Mouse (Mus musculus) CH12.LX (cell line): ENCODE data around the gene Car11. TPM values are rescaled to one million over a fixed set of nuclear protein-coding genes. Genes with fewer than 3 reads are reported as not detected.

Experiments
- DNase-seq: peaks from one replicate; pipeline ENCODE4 v3.0.0-alpha.2; 2013; ENCODE audit errors: extremely low read depth
- H3K27ac ChIP-seq: 2 replicates; pipeline ENCODE4 v1.5.1; 2012; ENCODE audit warnings: low read depth, mild to moderate bottlenecking, control low read depth, moderate library complexity; ENCODE audit not compliant: insufficient read depth
- H3K27me3 ChIP-seq: replicated peaks from 2 replicates; pipeline ENCODE3; 2012; ENCODE audit warnings: inconsistent platforms
- H3K36me3 ChIP-seq, 2 experiments: replicated peaks in 1 of 2; 2 replicates each; pipeline versions ENCODE3 to v1.6.1; 2012; ENCODE audit warnings: inconsistent platforms in 1 of 2, low read length in 1 of 2, mild to moderate bottlenecking in 1 of 2, mixed read lengths in 1 of 2, moderate library complexity in 1 of 2; ENCODE audit not compliant: control insufficient read depth in 1 of 2, insufficient read depth in 1 of 2
- H3K4me1 ChIP-seq, 2 experiments: 2 replicates each; pipeline ENCODE4 v1.6.1; 2012; ENCODE audit warnings: inconsistent platforms in 1 of 2, moderate library complexity in 1 of 2; ENCODE audit not compliant: insufficient read depth in 2 of 2, control insufficient read depth in 1 of 2
- H3K4me2 ChIP-seq: 2 replicates; pipeline ENCODE4 v1.6.1; 2012; ENCODE audit warnings: low read depth, mild to moderate bottlenecking, control low read depth; ENCODE audit not compliant: poor library complexity, insufficient read depth, severe bottlenecking
- H3K4me3 ChIP-seq, 3 experiments: fragments of 150-350 bp in 1 of 3; sonication (generic) in 1 of 3; replicated peaks in 1 of 3; 2 replicates each; pipeline versions ENCODE3 to v1.5.1; 2011 to 2012; ENCODE audit warnings: low read depth in 2 of 3, low read length in 2 of 3, mild to moderate bottlenecking in 2 of 3, moderate library complexity in 2 of 3, control low read depth in 1 of 3, improper control_type of control experiment in 1 of 3, inconsistent platforms in 1 of 3, mixed read lengths in 1 of 3; ENCODE audit not compliant: poor library complexity in 1 of 3
- H3K79me2 ChIP-seq: replicated peaks from 2 replicates; pipeline ENCODE4 v1.6.1; 2012; ENCODE audit warnings: mild to moderate bottlenecking, moderate library complexity; ENCODE audit not compliant: control insufficient read depth, poor library complexity, insufficient read depth, severe bottlenecking; ENCODE audit errors: extremely low read depth
- H3K9ac ChIP-seq: 2 replicates; pipeline ENCODE4 v1.6.1; 2012; ENCODE audit warnings: low read depth, mild to moderate bottlenecking, control low read depth, moderate library complexity; ENCODE audit not compliant: insufficient read depth
- H3K9me3 ChIP-seq: replicated peaks from 2 replicates; pipeline ENCODE3; 2012; ENCODE audit warnings: low read length, inconsistent platforms, mixed read lengths
- BHLHE40 ChIP-seq: IDR thresholded peaks from 2 replicates; pipeline ENCODE4 v1.6.1; 2011; ENCODE audit warnings: mild to moderate bottlenecking, low read depth, low read length, improper control_type of control experiment
- CHD1 ChIP-seq: IDR thresholded peaks from 2 replicates; pipeline ENCODE4 v1.6.1; 2012; ENCODE audit warnings: low read depth, low read length, improper control_type of control experiment, inconsistent platforms
- CHD2 ChIP-seq: IDR thresholded peaks from 2 replicates; pipeline ENCODE4 v1.6.1; 2011; ENCODE audit warnings: low read length, improper control_type of control experiment
- CTCF ChIP-seq, 2 experiments: IDR thresholded peaks in 1 of 2; conservative IDR thresholded peaks in 1 of 2; 2 replicates each; pipeline ENCODE4 v1.5.1; 2011 to 2012; ENCODE audit warnings: low read depth in 2 of 2, low read length in 2 of 2, improper control_type of control experiment in 1 of 2, inconsistent platforms in 1 of 2, mild to moderate bottlenecking in 1 of 2, moderate library complexity in 1 of 2
- E2F4 ChIP-seq: IDR thresholded peaks from 2 replicates; pipeline ENCODE4 v1.6.1; 2011; ENCODE audit warnings: low read depth, low read length, improper control_type of control experiment; ENCODE audit not compliant: insufficient replicate concordance
- EP300 ChIP-seq: IDR thresholded peaks from 2 replicates; pipeline ENCODE4 v1.6.1; 2011; ENCODE audit warnings: low read length, improper control_type of control experiment
- ETS1 ChIP-seq: conservative IDR thresholded peaks from 2 replicates; pipeline ENCODE4 v1.6.1; 2012; ENCODE audit warnings: low read depth, mild to moderate bottlenecking, inconsistent platforms, low read length, improper control_type of control experiment, moderate library complexity
- GABPA ChIP-seq: IDR thresholded peaks from 2 replicates; pipeline ENCODE4 v1.6.1; 2012; ENCODE audit warnings: low read depth, low read length, improper control_type of control experiment, inconsistent platforms; ENCODE audit not compliant: insufficient replicate concordance
- JUN ChIP-seq: IDR thresholded peaks from 2 replicates; pipeline ENCODE4 v1.6.1; 2011; ENCODE audit warnings: low read depth, mild to moderate bottlenecking, low read length, improper control_type of control experiment, moderate library complexity; ENCODE audit not compliant: insufficient read depth
- JUND ChIP-seq: conservative IDR thresholded peaks from 2 replicates; pipeline ENCODE4 v1.6.1; 2011; ENCODE audit warnings: low read depth, low read length, improper control_type of control experiment
- KAT2A ChIP-seq: IDR thresholded peaks from 2 replicates; pipeline ENCODE4 v1.6.1; 2012; ENCODE audit warnings: low read length, improper control_type of control experiment, inconsistent platforms; ENCODE audit not compliant: insufficient replicate concordance
- MAFK ChIP-seq: IDR thresholded peaks from 2 replicates; pipeline ENCODE4 v1.6.1; 2011; ENCODE audit warnings: low read length, improper control_type of control experiment; ENCODE audit not compliant: insufficient replicate concordance
- MEF2A ChIP-seq: IDR thresholded peaks from 2 replicates; pipeline ENCODE4 v1.6.1; 2014; ENCODE audit warnings: low read depth, mild to moderate bottlenecking, inconsistent platforms, low read length, improper control_type of control experiment, borderline replicate concordance
- NELFE ChIP-seq: IDR thresholded peaks from 2 replicates; pipeline ENCODE4 v1.6.1; 2011; ENCODE audit warnings: low read depth, low read length, improper control_type of control experiment
- NRF1 ChIP-seq: IDR thresholded peaks from 2 replicates; pipeline ENCODE4 v1.6.1; 2014; ENCODE audit warnings: low read depth, mild to moderate bottlenecking, inconsistent platforms, low read length, improper control_type of control experiment, moderate library complexity
- POLR2AphosphoS2 ChIP-seq: IDR thresholded peaks from 2 replicates; pipeline ENCODE4 v1.6.1; 2011; ENCODE audit warnings: low read depth, low read length, improper control_type of control experiment
- RAD21 ChIP-seq: IDR thresholded peaks from 2 replicates; pipeline ENCODE4 v1.6.1; 2011; ENCODE audit warnings: low read depth, mild to moderate bottlenecking, low read length, improper control_type of control experiment, moderate library complexity
- SMC3 ChIP-seq: IDR thresholded peaks from 2 replicates; pipeline ENCODE4 v1.6.1; 2011; ENCODE audit warnings: low read depth, low read length, improper control_type of control experiment
- TBP ChIP-seq: conservative IDR thresholded peaks from 2 replicates; pipeline ENCODE4 v1.6.1; 2011; ENCODE audit warnings: low read depth, low read length, improper control_type of control experiment
- USF1 ChIP-seq: IDR thresholded peaks from 2 replicates; pipeline ENCODE4 v1.6.1; 2014; ENCODE audit warnings: low read depth, mild to moderate bottlenecking, inconsistent platforms, low read length, improper control_type of control experiment
- USF2 ChIP-seq: conservative IDR thresholded peaks from 2 replicates; pipeline ENCODE4 v1.6.1; 2011; ENCODE audit warnings: low read depth, low read length, improper control_type of control experiment
- ZMIZ1 ChIP-seq: IDR thresholded peaks from 2 replicates; pipeline ENCODE4 v1.6.1; 2012; ENCODE audit warnings: low read depth, mild to moderate bottlenecking, inconsistent platforms, low read length, improper control_type of control experiment
- dilution Hi-C: fragments of 300-500 bp; cut with MboI; formaldehyde crosslinking; loops from 2 replicates; pipeline ENCODE4 v1.14.3; 2020; ENCODE audit warnings: low sequenced_read_pairs; ENCODE audit not compliant: extremely low pct_unique_long_range_greater_than_20kb, extremely low pct_ligation_motif_present
- in situ Hi-C: fragments of 300-500 bp; cut with MboI; formaldehyde crosslinking; loops from 3 replicates; pipeline ENCODE4 v1.14.3; 2019; ENCODE audit warnings: low sequenced_read_pairs, low pct_ligation_motif_present, low pct_unique_long_range_greater_than_20kb, mixed read lengths
- polyA plus RNA-seq: library from polyadenylated mRNA; unstranded; fragments of >175 nt; gene quantifications from 2 replicates; pipeline ENCODE4 v1.2.1, GENCODE M21; 2012; ENCODE audit warnings: low read depth; ENCODE audit not compliant: insufficient read length
- total RNA-seq, 2 experiments: library from RNA; depleted of rRNA; stranded (reverse); fragments of 300-350 nt in 1 of 2; fragments of >200 nt in 1 of 2; gene quantifications; 2 replicates each; pipeline ENCODE4 v1.2.3; 2012 to 2014

Gene Car11
- total and polyA plus RNA-seq, 3 experiments = not detected

GRCm38 (mm10) chr7:45709677-45710355, 10.2 kb downstream of the Car11 start:
- H3K27me3 ChIP-seq = no peaks in the 10 kb centered on the region
- peaks cover 11% of the 10 kb centered on the region for H3K79me2 ChIP-seq
- H3K9me3 ChIP-seq = no peaks in the 10 kb centered on the region
- dilution Hi-C loops (no loop called here), in situ Hi-C loops (no loop called here)
- H3K4me1 ChIP-seq = peaks cover 0 to 41% of the 10 kb centered on the region in 2 experiments; a peak in 2 of 4 replicates
- no peak overlapping the region for H3K27ac ChIP-seq
- no peak for TF ChIP-seq NELFE
- TF ChIP-seq ZMIZ1 = no peak; the same call in 1 of the 2 replicates
- no peak for TF ChIP-seq USF2
- TF ChIP-seq MAFK = no peak
- no peak for TF ChIP-seq TBP
- TF ChIP-seq POLR2AphosphoS2 = peak; percentile 21; the same call in 1 of the 2 replicates
- TF ChIP-seq JUND = no peak
- no peak for DNase-seq
- no peak overlapping the region for H3K9ac ChIP-seq
- H3K36me3 ChIP-seq = peaks cover 35 to 55% of the 10 kb centered on the region in 2 experiments
- no peak overlapping the region for H3K4me2 ChIP-seq
- no peak overlapping the region for H3K4me3 ChIP-seq

- no peak overlapping the region for H3K27ac ChIP-seq
Measured at GRCm38 (mm10) chr7:45710477-45711191, 11.0 kb downstream of the Car11 start.

GRCm38 (mm10) chr7:45711316-45712021, 11.8 kb downstream of the Car11 start:
- Histone ChIP-seq H3K27ac (no peak overlapping the region), H3K79me2 (peaks cover 19% of the 10 kb centered on the region), H3K36me3 (peaks cover 35 to 61% of the 10 kb centered on the region in 2 experiments), H3K4me1 (peaks cover 0 to 45% of the 10 kb centered on the region in 2 experiments; a peak in 2 of 4 replicates), H3K9me3 (no peaks in the 10 kb centered on the region), H3K9ac (no peak overlapping the region), H3K27me3 (no peaks in the 10 kb centered on the region), H3K4me3 (no peak overlapping the region), H3K4me2 (no peak overlapping the region)
- in situ Hi-C loops (no loop called here), dilution Hi-C loops (no loop called here)
- TF ChIP-seq MAFK = no peak
- TF ChIP-seq TBP = no peak
- TF ChIP-seq RAD21 = no peak
- no peak for TF ChIP-seq ETS1
- TF ChIP-seq CTCF (conservative IDR thresholded peaks at IDR 0.05 in 1 of 2, IDR thresholded peaks at IDR 0.05 in 1 of 2; ENCODE audit: low read depth in 2 of 2, low read length in 2 of 2) = no peak
- no peak for TF ChIP-seq EP300
- TF ChIP-seq NELFE = no peak
- no peak for TF ChIP-seq CHD2
- no peak for TF ChIP-seq NRF1
- TF ChIP-seq JUN = no peak
- TF ChIP-seq KAT2A = no peak
- no peak for TF ChIP-seq E2F4
- TF ChIP-seq SMC3 = no peak
- no peak for TF ChIP-seq MEF2A
- TF ChIP-seq GABPA = no peak
- TF ChIP-seq USF1 = no peak
- DNase-seq = no peak

More at GRCm38 (mm10) chr7:45710477-45711191, 11.0 kb downstream of the Car11 start:
- in situ Hi-C loops = no loop called here
- no peaks in the 10 kb centered on the region for H3K9me3 ChIP-seq
- H3K9ac ChIP-seq = no peak overlapping the region
- dilution Hi-C loops = no loop called here
- no peak for DNase-seq
- TF ChIP-seq CHD1 = no peak
- no peak for TF ChIP-seq BHLHE40
- no peak overlapping the region for H3K4me2 ChIP-seq
- no peaks in the 10 kb centered on the region for H3K27me3 ChIP-seq
- peaks cover 35 to 57% of the 10 kb centered on the region in 2 experiments for H3K36me3 ChIP-seq
- peaks cover 13% of the 10 kb centered on the region for H3K79me2 ChIP-seq
- H3K4me3 ChIP-seq = no peak overlapping the region
- peaks cover 0 to 40% of the 10 kb centered on the region in 2 experiments; a peak in 2 of 4 replicates for H3K4me1 ChIP-seq
